Mouse (Mus musculus) lung, adult 2 months (tissue): Measurements from ENCODE around the gene Pigt.

ENCODE experiments used
- CTCF ChIP-seq: fragments of 200-500 bp; IDR thresholded peaks from 2 replicates; pipeline ENCODE4 v1.5.1; 2011; ENCODE audit warnings: mild to moderate bottlenecking, low read length, control low read depth; ENCODE audit not compliant: insufficient read depth
- POLR2A ChIP-seq: fragments of 200-500 bp; IDR thresholded peaks from 2 replicates; pipeline ENCODE4 v1.6.1; 2011; ENCODE audit warnings: low read depth, mild to moderate bottlenecking, control low read depth, low read length, borderline replicate concordance; ENCODE audit errors: extremely low read depth

DNA sequence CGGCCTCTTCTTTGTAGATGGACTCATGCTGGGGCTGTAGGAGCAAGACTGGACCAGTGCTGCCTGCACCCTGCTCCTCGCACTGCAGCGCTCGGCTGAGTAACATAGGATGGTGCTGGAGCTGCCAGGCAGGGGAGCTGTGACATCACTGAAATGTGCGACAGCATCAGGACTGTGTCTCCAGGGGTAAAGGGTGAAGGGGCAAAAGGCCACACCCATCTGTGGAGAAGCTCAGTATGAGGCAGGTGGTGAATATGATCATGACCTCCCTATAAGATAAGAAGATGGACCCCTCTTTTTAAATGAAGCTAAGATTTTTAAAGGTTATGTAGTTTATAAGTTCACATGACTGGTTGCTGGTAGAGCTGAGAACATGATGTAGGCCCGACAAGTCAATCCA lies 23.7 kb upstream of the Pigt start, which contains the start of gene Trp53tg5:
- TF ChIP-seq CTCF (no peak), POLR2A (no peak)
